Mouse (Mus musculus) heart, adult 2 months (tissue): ENCODE results near the gene Cln6.

Experiments
- CTCF ChIP-seq: fragments of 200-600 bp; IDR thresholded peaks from 2 replicates; pipeline ENCODE4 v1.8.1; 2022; ENCODE audit warnings: antibody characterized with exemption, mild to moderate bottlenecking, moderate library complexity
- EP300 ChIP-seq: fragments of 200-500 bp; IDR thresholded peaks from 2 replicates; pipeline ENCODE4 v1.6.1; 2011; ENCODE audit warnings: low read depth, low read length, control low read depth; ENCODE audit not compliant: insufficient read depth
- POLR2A ChIP-seq: fragments of 200-500 bp; IDR thresholded peaks from 2 replicates; pipeline ENCODE4 v1.6.1; 2011; ENCODE audit warnings: mild to moderate bottlenecking, low read depth, low read length, control low read depth; ENCODE audit not compliant: insufficient read depth

DNA sequence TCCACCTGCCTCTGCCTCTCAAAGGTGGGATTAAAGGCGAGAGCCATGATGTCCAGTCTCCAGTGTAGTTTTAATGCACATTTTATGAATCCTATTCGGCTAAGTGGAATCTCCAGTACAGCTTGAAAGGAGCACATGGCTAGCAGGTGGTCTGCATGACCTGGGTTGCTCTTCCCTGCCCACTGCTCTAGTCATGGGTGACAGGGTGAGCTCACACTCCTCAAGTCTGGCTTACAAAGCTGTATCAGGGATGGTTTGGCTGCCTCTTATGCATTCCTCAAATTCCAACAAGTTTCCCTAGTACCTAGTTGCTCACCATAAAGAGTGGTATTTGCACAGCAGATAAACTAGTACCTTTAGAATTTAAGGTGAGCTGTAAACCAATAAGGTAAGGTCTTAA is 39.2 kb downstream of the Cln6 start:
- TF ChIP-seq CTCF (no peak), POLR2A (no peak), EP300 (no peak)
